Mouse (Mus musculus): ENCODE measurements around the gene Gm6377. TPM values are rescaled to one million over a fixed set of nuclear protein-coding genes. Genes with fewer than 3 reads are reported as not detected.

Gm6377 gene
- 0.27 TPM in 1 of 2 replicates, not detected in the other for total RNA-seq (2017)

- peak; percentile 82 for ATAC-seq (replicated peaks; ENCODE audit: low read depth, poor library complexity, severe bottlenecking)
Observed at GRCm38 (mm10) chrX:109196468-109196867, at the start of gene Gm6377. TSS of gene Gm6377 (plus strand) at chrX:109196756.

- no peak for ATAC-seq (replicated peaks; ENCODE audit: low read depth, poor library complexity, severe bottlenecking)
Observed at GRCm38 (mm10) chrX:109147108-109147507, 49.4 kb upstream of the Gm6377 start.

GRCm38 (mm10) chrX:109151228-109151627 lies 45.3 kb upstream of the Gm6377 start:
- ATAC-seq (replicated peaks; ENCODE audit: low read depth, poor library complexity, severe bottlenecking) = no peak

- no peak for ATAC-seq (replicated peaks; ENCODE audit: low read depth, poor library complexity, severe bottlenecking)
Observed at GRCm38 (mm10) chrX:109160326-109160725, 36.2 kb upstream of the Gm6377 start.

GRCm38 (mm10) chrX:109160901-109161300 lies 35.7 kb upstream of the Gm6377 start:
- no peak for ATAC-seq (replicated peaks; ENCODE audit: low read depth, poor library complexity, severe bottlenecking)

GRCm38 (mm10) chrX:109175038-109175437 lies 21.5 kb upstream of the Gm6377 start:
- ATAC-seq (replicated peaks; ENCODE audit: low read depth, poor library complexity, severe bottlenecking) = peak; percentile 50

- ATAC-seq (replicated peaks; ENCODE audit: low read depth, poor library complexity, severe bottlenecking) = no peak
Observed at GRCm38 (mm10) chrX:109175470-109175869, 21.1 kb upstream of the Gm6377 start.

- ATAC-seq (replicated peaks; ENCODE audit: low read depth, poor library complexity, severe bottlenecking) = no peak
Observed at GRCm38 (mm10) chrX:109184706-109185478, 11.7 kb upstream of the Gm6377 start.

- ATAC-seq (replicated peaks; ENCODE audit: low read depth, poor library complexity, severe bottlenecking) = no peak
Observed at GRCm38 (mm10) chrX:109189607-109190006, 6.9 kb upstream of the Gm6377 start.

- ATAC-seq (replicated peaks; ENCODE audit: low read depth, poor library complexity, severe bottlenecking) = 0 out of 2 replicates have a peak, but pooled peaks have one; percentile 36
Observed at GRCm38 (mm10) chrX:109190969-109191368, 5.6 kb upstream of the Gm6377 start.

GRCm38 (mm10) chrX:109191436-109191835 lies 5.1 kb upstream of the Gm6377 start:
- peak; percentile 96 for ATAC-seq (replicated peaks; ENCODE audit: low read depth, poor library complexity, severe bottlenecking)

GRCm38 (mm10) chrX:109207843-109208242 lies 11.3 kb downstream of the Gm6377 start:
- 0 out of 2 replicates have a peak, but pooled peaks have one; percentile 45 for ATAC-seq (replicated peaks; ENCODE audit: low read depth, poor library complexity, severe bottlenecking)

- no peak for ATAC-seq (replicated peaks; ENCODE audit: low read depth, poor library complexity, severe bottlenecking)
Observed at GRCm38 (mm10) chrX:109228720-109229119, 32.2 kb downstream of the Gm6377 start.

GRCm38 (mm10) chrX:109235383-109236036 lies 39.0 kb downstream of the Gm6377 start:
- ATAC-seq (replicated peaks; ENCODE audit: low read depth, poor library complexity, severe bottlenecking) = no peak

- ATAC-seq (replicated peaks; ENCODE audit: low read depth, poor library complexity, severe bottlenecking) = no peak
Observed at GRCm38 (mm10) chrX:109238163-109238562, 41.6 kb downstream of the Gm6377 start.

Other genes with a start within 250 kb of the Gm6377 start
- 66.5 and 74.9 TPM in 2 replicates for gene Hmgn5, start 183.4 kb upstream of the Gm6377 start, total RNA-seq (2017)
- 133 and 151 TPM in 2 replicates for gene Sh3bgrl, start 101.4 kb upstream of the Gm6377 start, total RNA-seq (2017)